Mouse (Mus musculus): Measurements from ENCODE around the gene Rgs13.

Gene Rgs13

DNA sequence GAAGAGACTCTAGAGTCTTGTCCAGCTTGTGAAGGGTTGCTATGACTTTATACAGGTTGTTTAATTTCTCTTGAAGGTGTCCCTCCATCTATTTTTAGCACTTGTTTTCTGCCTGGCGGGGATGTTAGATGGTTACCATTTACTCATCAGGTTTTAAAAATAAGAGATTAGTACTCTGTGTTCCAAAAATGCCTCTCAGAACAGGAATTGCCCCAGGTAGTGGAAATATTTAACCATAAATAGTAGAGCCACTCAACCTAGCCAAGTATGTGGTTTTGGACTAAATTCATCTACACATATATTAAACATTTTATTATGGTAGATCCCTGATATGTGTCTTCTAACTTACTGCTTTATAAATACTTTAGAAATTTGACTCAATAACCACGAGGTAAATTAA lies 64.2 kb downstream of the Rgs13 start:
- no peak for TF ChIP-seq GATA4 (IDR thresholded peaks at IDR 0.05; ENCODE audit: insufficient replicate concordance, low read length)

DNA sequence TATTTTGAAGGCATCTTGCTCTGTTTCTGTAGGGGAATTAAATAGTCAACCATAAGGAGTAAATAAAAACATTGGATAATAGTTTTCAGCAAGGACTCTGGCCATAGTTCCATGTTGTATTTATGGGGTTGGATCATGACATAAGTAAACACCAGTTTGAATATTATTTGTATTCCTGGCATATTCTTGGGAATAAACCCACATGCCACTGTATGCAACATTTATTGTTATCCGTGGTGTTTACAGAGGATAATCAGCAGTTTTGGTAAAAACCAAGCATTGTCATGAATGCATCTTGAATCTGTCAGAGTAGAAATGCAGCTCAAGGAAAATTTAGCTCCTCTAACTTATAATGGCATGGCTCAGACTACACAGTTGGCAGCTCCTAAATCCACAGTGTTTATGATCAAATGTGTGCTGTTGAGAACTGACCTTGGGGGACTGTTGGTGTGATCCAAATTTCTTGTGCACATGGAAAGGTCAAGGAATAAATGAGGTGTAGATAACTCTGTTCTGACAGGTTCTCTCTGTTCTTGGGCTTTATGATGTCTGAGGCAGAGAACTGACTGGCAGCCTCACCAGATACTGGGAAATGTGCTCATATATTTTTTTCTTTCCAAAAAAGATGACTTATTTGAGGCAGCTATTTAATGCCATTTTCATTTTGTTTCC lies 78.4 kb downstream of the Rgs13 start:
- TF ChIP-seq GATA4 (IDR thresholded peaks at IDR 0.05; ENCODE audit: insufficient replicate concordance, low read length) = no peak

DNA sequence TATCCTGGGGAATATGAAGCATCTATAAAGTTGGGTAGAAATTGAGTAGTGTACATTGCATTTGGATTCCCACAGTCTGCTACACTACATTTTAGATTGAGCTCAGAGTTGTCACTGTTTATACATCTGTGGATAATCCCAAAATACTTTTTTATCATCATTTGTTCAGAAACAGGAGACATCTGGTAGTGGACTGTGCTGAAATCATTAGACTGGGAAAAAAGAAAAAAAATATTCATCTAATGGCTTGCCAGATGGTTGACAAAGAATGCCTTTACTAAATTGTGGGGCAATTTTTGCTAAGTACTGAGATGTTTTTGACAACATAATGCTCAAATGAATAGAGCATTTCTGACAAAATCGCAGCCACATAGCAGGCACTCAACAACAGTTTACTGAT lies 86.8 kb downstream of the Rgs13 start:
- no peak for TF ChIP-seq GATA4 (IDR thresholded peaks at IDR 0.05; ENCODE audit: insufficient replicate concordance, low read length)

Data from liver, adult (tissue).